Comparison of ENCODE assay signal across 8 mouse cellular contexts in genomic region chr10:128082477-128082808, GRCm38 (mm10). TPM values are rescaled to one million over a fixed set of nuclear protein-coding genes. Genes with fewer than 3 reads are reported as not detected.
DNase-seq lines count a peak whose midpoint lies in the region; ATAC-seq lines count a peak whose summit lies in the region.

No protein-coding gene starts in this region.

- no peak for ATAC-seq in kidney, embryonic 16.5 days (ENCODE audit: low FRiP score, low TSS enrichment)
- ATAC-seq in hindbrain, embryonic 14.5 days (ENCODE audit: low FRiP score): no peak
- ATAC-seq in midbrain, embryonic 15.5 days (replicated peaks): no peak

- peak overlapping the region; percentile 89 for H3K4me3 ChIP-seq in kidney, embryonic 16.5 days (ENCODE audit: low read length)
- H3K4me3 ChIP-seq in embryonic facial prominence, embryonic 10.5 days: peak overlapping the region; percentile 99
- H3K4me3 ChIP-seq in hindbrain, embryonic 14.5 days (replicated peaks; ENCODE audit: low read length): peak overlapping the region; percentile 85
- H3K4me3 ChIP-seq in midbrain, embryonic 15.5 days: peak overlapping the region; percentile 70

- peak overlapping the region; percentile 82 for H3K9ac ChIP-seq in kidney, embryonic 16.5 days (replicated peaks; ENCODE audit: low read length)
- H3K9ac ChIP-seq in hindbrain, embryonic 14.5 days: peak overlapping the region; percentile 63
- peak overlapping the region; percentile 75 for H3K9ac ChIP-seq in midbrain, embryonic 15.5 days

- peak overlapping the region; percentile 79 for H3K4me2 ChIP-seq in kidney, embryonic 16.5 days (replicated peaks; ENCODE audit: low read depth, low read length)
- peak overlapping the region; percentile 64 for H3K4me2 ChIP-seq in hindbrain, embryonic 14.5 days (replicated peaks)
- peak overlapping the region; percentile 69 for H3K4me2 ChIP-seq in midbrain, embryonic 15.5 days

- 7% methylated on average over 9 of the region's 9 CpGs for WGBS in kidney, embryonic 16.5 days
- WGBS in embryonic facial prominence, embryonic 10.5 days: 19% methylated on average over 9 of the region's 9 CpGs
- 13% methylated on average over 9 of the region's 9 CpGs for WGBS in hindbrain, embryonic 14.5 days
- 16% methylated on average over 9 of the region's 9 CpGs for WGBS in midbrain, embryonic 15.5 days

- H3K9me3 ChIP-seq in kidney, embryonic 16.5 days (ENCODE audit: low read length): no peaks in the 10 kb centered on the region
- no peaks in the 10 kb centered on the region for H3K9me3 ChIP-seq in embryonic facial prominence, embryonic 10.5 days
- H3K9me3 ChIP-seq in hindbrain, embryonic 14.5 days (ENCODE audit: control insufficient read depth, low read length): no peaks in the 10 kb centered on the region
- H3K9me3 ChIP-seq in midbrain, embryonic 15.5 days: no peaks in the 10 kb centered on the region

- H3K27ac ChIP-seq in kidney, embryonic 16.5 days (ENCODE audit: low read length): peak overlapping the region; percentile 91
- peak overlapping the region; percentile 95 for H3K27ac ChIP-seq in embryonic facial prominence, embryonic 10.5 days (replicated peaks)
- H3K27ac ChIP-seq in hindbrain, embryonic 14.5 days: peak overlapping the region; percentile 81
- H3K27ac ChIP-seq in midbrain, embryonic 15.5 days: peak overlapping the region; percentile 90

- H3K4me1 ChIP-seq in kidney, embryonic 16.5 days (ENCODE audit: insufficient read depth, low read length): peaks cover 23% of the 10 kb centered on the region
- peaks cover 19% of the 10 kb centered on the region for H3K4me1 ChIP-seq in embryonic facial prominence, embryonic 10.5 days
- H3K4me1 ChIP-seq in hindbrain, embryonic 14.5 days (replicated peaks; ENCODE audit: control insufficient read depth, insufficient read depth, low read length): peaks cover 15% of the 10 kb centered on the region
- peaks cover 31% of the 10 kb centered on the region for H3K4me1 ChIP-seq in midbrain, embryonic 15.5 days

- no peak for DNase-seq in kidney, postnatal 25 days
- DNase-seq in embryonic facial prominence, embryonic 10.5 days (ENCODE audit: low spot score): no peak
- peak; percentile 45 for DNase-seq in hindbrain, embryonic 14.5 days (ENCODE audit: low spot score)
- no peak for DNase-seq in urinary bladder, postnatal 25 days (ENCODE audit: low spot score)
- no peak for DNase-seq in adrenal gland, postnatal 4 days (ENCODE audit: low spot score in 2 of 2)
- DNase-seq in retina, embryonic 14.5 days (ENCODE audit: low spot score): no peak

- H3K27me3 ChIP-seq in kidney, embryonic 16.5 days (ENCODE audit: insufficient read depth, low read length): no peaks in the 10 kb centered on the region
- H3K27me3 ChIP-seq in embryonic facial prominence, embryonic 10.5 days (replicated peaks; ENCODE audit: low read depth, poor library complexity, severe bottlenecking): no peaks in the 10 kb centered on the region
- H3K27me3 ChIP-seq in hindbrain, embryonic 14.5 days (ENCODE audit: control insufficient read depth, insufficient read depth, low read length): no peaks in the 10 kb centered on the region
- H3K27me3 ChIP-seq in midbrain, embryonic 15.5 days (replicated peaks): no peaks in the 10 kb centered on the region

- peaks cover 33% of the 10 kb centered on the region for H3K36me3 ChIP-seq in kidney, embryonic 16.5 days (ENCODE audit: insufficient read depth, low read length)
- peaks cover 44% of the 10 kb centered on the region for H3K36me3 ChIP-seq in embryonic facial prominence, embryonic 10.5 days (replicated peaks)
- peaks cover 36% of the 10 kb centered on the region for H3K36me3 ChIP-seq in hindbrain, embryonic 14.5 days (replicated peaks; ENCODE audit: control insufficient read depth, insufficient read depth)
- H3K36me3 ChIP-seq in midbrain, embryonic 15.5 days (replicated peaks): peaks cover 25% of the 10 kb centered on the region

RNA-seq across cellular contexts. Expression of gene Atp5b, which starts 0.6 kb away (rescaled TPM):
- polyA plus RNA-seq in kidney, embryonic 16.5 days (2015; fragmentation: Nextera tagmentation; extraction: Ambion mirVana): 3,411 and 3,412 TPM in 2 replicates
- polyA plus RNA-seq in embryonic facial prominence, embryonic 10.5 days (2016; fragmentation: Nextera tagmentation; extraction: Ambion mirVana): 2,197 and 2,277 TPM in 2 replicates
- 2,242 and 2,471 TPM in 2 replicates for polyA plus RNA-seq in hindbrain, embryonic 14.5 days (2014; fragmentation: Nextera tagmentation; extraction: Ambion mirVana)
- polyA plus RNA-seq in midbrain, embryonic 15.5 days (2015; fragmentation: Nextera tagmentation; extraction: Ambion mirVana): 2,030 and 2,053 TPM in 2 replicates
- total RNA-seq in adrenal gland, postnatal 4 days (2021): 1,000 to 10,000 TPM; 2,157 to 2,362 TPM

RNA-seq across cellular contexts. Expression of gene Baz2a, which starts 8.9 kb away (rescaled TPM):
- 10.9 and 14.3 TPM in 2 replicates for polyA plus RNA-seq in kidney, embryonic 16.5 days (2015; fragmentation: Nextera tagmentation; extraction: Ambion mirVana)
- 14.7 and 17.5 TPM in 2 replicates for polyA plus RNA-seq in embryonic facial prominence, embryonic 10.5 days (2016; fragmentation: Nextera tagmentation; extraction: Ambion mirVana)
- 17.7 and 19.0 TPM in 2 replicates for polyA plus RNA-seq in hindbrain, embryonic 14.5 days (2014; fragmentation: Nextera tagmentation; extraction: Ambion mirVana)
- polyA plus RNA-seq in midbrain, embryonic 15.5 days (2015; fragmentation: Nextera tagmentation; extraction: Ambion mirVana): 9.2 and 10.9 TPM in 2 replicates
- total RNA-seq in adrenal gland, postnatal 4 days (2021): 10 to 100 TPM; 70.6 to 72.2 TPM

RNA-seq across cellular contexts. Expression of gene Ptges3, which starts 23.7 kb away (rescaled TPM):
- 409 and 441 TPM in 2 replicates for polyA plus RNA-seq in kidney, embryonic 16.5 days (2015; fragmentation: Nextera tagmentation; extraction: Ambion mirVana)
- polyA plus RNA-seq in embryonic facial prominence, embryonic 10.5 days (2016; fragmentation: Nextera tagmentation; extraction: Ambion mirVana): 711 and 729 TPM in 2 replicates
- 393 and 410 TPM in 2 replicates for polyA plus RNA-seq in hindbrain, embryonic 14.5 days (2014; fragmentation: Nextera tagmentation; extraction: Ambion mirVana)
- polyA plus RNA-seq in midbrain, embryonic 15.5 days (2015; fragmentation: Nextera tagmentation; extraction: Ambion mirVana): 351 and 372 TPM in 2 replicates
- 100 to 1,000 TPM; 152 to 160 TPM for total RNA-seq in adrenal gland, postnatal 4 days (2021)

RNA-seq across cellular contexts. Expression of gene Naca, which starts 47.1 kb away (rescaled TPM):
- 667 and 704 TPM in 2 replicates for polyA plus RNA-seq in kidney, embryonic 16.5 days (2015; fragmentation: Nextera tagmentation; extraction: Ambion mirVana)
- 907 and 927 TPM in 2 replicates for polyA plus RNA-seq in embryonic facial prominence, embryonic 10.5 days (2016; fragmentation: Nextera tagmentation; extraction: Ambion mirVana)
- polyA plus RNA-seq in hindbrain, embryonic 14.5 days (2014; fragmentation: Nextera tagmentation; extraction: Ambion mirVana): 558 and 592 TPM in 2 replicates
- polyA plus RNA-seq in midbrain, embryonic 15.5 days (2015; fragmentation: Nextera tagmentation; extraction: Ambion mirVana): 473 and 476 TPM in 2 replicates
- total RNA-seq in adrenal gland, postnatal 4 days (2021): 100 to 1,000 TPM; 823 to 829 TPM
